Mouse (Mus musculus): ENCODE measurements around the gene Acer3. TPM values are rescaled to one million over a fixed set of nuclear protein-coding genes. Genes with fewer than 3 reads are reported as not detected.

Gene Acer3
- polyA plus RNA-seq, 1 experiment from 2014 or later = 24.6 TPM

DNA sequence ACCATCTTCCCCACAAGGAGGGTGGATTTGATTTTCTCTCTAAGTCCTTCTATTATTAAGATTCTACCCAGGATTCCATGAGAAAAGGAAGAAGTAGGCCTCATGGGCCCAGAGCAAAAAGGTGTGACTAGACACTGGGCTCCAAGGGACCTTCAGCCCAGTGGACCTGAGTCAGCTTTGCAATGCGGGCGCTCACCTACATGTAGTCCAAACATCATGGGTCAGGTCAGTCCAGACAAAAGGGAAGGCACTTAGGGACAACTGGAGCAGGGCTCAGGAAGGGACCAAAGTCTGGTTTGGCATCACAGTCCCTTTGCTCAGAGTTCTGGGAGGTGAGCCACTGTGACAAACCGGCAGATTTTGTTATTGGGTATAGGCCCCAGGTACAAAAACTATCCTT lies 30.5 kb upstream of the Acer3 start:
- H3K36me3 ChIP-seq = peaks cover 12% of the 10 kb centered on the region; the same call in 1 of the 2 replicates
- H3K4me1 ChIP-seq = peaks cover 23% of the 10 kb centered on the region; the same call in 1 of the 2 replicates
- no peak overlapping the region for H3K4me3 ChIP-seq
- H3K4me2 ChIP-seq = no peak overlapping the region
- no peak overlapping the region for H3K27ac ChIP-seq
- ATAC-seq = no peak
- no peaks in the 10 kb centered on the region for H3K9me3 ChIP-seq (replicated peaks)
- no peak overlapping the region for H3K9ac ChIP-seq
- H3K27me3 ChIP-seq (replicated peaks) = peaks cover 11% of the 10 kb centered on the region; the same call in 1 of the 2 replicates
- 85% methylated on average over 3 of the region's 3 CpGs for WGBS (ENCODE audit: insufficient replicate concordance)

DNA sequence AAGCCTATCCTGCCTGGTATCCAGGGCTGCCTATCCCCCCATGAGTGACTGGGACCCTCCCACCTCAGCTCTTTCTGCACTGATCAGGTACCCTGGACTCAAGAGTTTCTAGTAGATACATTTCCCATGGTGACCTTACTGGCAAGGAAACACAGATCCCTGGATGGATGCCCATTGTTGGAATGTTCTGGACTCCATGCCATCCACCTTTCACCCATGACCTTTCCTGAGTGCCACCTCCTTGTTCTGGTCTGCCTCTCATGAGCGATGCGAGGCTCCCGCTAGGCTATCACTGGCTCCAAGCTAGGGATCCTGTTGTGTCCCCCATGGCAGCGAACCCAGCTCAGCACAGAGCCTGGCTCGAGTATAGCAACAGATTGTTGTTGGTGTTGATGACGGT lies 28.8 kb upstream of the Acer3 start:
- no peak for ATAC-seq

DNA sequence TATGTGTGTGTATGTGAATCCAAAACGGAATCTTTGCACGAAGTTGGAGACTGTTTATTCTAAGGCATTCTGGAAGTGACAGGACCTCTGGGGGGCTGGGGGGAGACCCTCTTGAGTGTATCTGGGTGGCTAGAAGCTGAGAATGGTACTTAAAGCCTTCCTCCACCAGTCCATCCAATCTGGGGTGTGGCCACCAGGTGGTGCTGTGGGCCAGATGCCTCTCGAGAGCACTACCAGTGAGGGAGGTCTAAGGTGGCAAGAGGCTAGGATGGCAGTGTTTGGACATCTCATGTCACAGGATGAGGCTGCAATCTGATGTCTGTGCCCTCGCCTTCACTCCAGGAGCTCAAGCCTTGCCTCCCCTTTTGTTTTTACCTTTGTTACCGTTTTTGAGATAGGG lies 28.1 kb upstream of the Acer3 start:
- ATAC-seq = no peak
- no peak overlapping the region for H3K9ac ChIP-seq
- H3K27me3 ChIP-seq (replicated peaks) = peaks cover 33% of the 10 kb centered on the region
- no peak overlapping the region for H3K27ac ChIP-seq
- peaks cover 12% of the 10 kb centered on the region; the same call in 1 of the 2 replicates for H3K36me3 ChIP-seq
- H3K9me3 ChIP-seq (replicated peaks) = no peaks in the 10 kb centered on the region
- H3K4me2 ChIP-seq = no peak overlapping the region
- H3K4me1 ChIP-seq = 0 out of 2 replicates have a peak, but pooled peaks cover 3% of the 10 kb centered on the region
- WGBS (ENCODE audit: insufficient replicate concordance) = 12% methylated on average over 5 of the region's 5 CpGs
- H3K4me3 ChIP-seq = no peak overlapping the region

More for the DNA sequence above, 28.8 kb upstream of the Acer3 start:
- Histone ChIP-seq H3K36me3 (peaks cover 12% of the 10 kb centered on the region; the same call in 1 of the 2 replicates), H3K9me3 (replicated peaks) (no peaks in the 10 kb centered on the region), H3K4me3 (no peak overlapping the region), H3K27me3 (replicated peaks) (peaks cover 26% of the 10 kb centered on the region), H3K4me1 (peaks cover 10% of the 10 kb centered on the region; the same call in 1 of the 2 replicates), H3K9ac (no peak overlapping the region), H3K4me2 (no peak overlapping the region), H3K27ac (no peak overlapping the region)
- WGBS (ENCODE audit: insufficient replicate concordance) = 79% methylated on average over 6 of the region's 6 CpGs

DNA sequence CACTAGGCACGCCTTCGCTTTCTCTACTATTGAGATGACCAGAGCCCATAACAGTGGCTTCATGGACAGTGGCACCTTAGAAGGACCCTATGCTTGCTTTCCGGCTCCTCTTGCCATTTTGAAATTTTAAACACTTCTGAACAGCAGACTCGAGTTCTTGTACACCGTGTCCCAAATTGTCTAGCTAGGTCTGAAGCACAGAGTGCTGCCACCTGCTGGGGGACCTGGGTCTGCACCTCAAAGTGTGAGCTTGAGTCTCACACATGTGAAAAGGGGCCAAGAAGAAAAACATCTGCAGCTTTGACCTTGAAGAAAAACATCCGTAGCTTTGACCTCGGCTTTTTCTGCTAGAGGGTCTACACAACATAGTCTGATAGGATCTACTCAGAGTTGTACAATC lies 27.0 kb upstream of the Acer3 start:
- no peak overlapping the region for H3K9ac ChIP-seq
- 40% methylated on average over 7 of the region's 7 CpGs for WGBS (ENCODE audit: insufficient replicate concordance)
- peaks cover 40% of the 10 kb centered on the region for H3K27me3 ChIP-seq (replicated peaks)
- ATAC-seq = no peak
- H3K4me2 ChIP-seq = no peak overlapping the region
- H3K4me3 ChIP-seq = no peak overlapping the region
- peaks cover 12% of the 10 kb centered on the region; the same call in 1 of the 2 replicates for H3K36me3 ChIP-seq
- H3K4me1 ChIP-seq = peaks cover 1% of the 10 kb centered on the region; the same call in 1 of the 2 replicates
- H3K9me3 ChIP-seq (replicated peaks) = no peaks in the 10 kb centered on the region
- H3K27ac ChIP-seq = no peak overlapping the region

DNA sequence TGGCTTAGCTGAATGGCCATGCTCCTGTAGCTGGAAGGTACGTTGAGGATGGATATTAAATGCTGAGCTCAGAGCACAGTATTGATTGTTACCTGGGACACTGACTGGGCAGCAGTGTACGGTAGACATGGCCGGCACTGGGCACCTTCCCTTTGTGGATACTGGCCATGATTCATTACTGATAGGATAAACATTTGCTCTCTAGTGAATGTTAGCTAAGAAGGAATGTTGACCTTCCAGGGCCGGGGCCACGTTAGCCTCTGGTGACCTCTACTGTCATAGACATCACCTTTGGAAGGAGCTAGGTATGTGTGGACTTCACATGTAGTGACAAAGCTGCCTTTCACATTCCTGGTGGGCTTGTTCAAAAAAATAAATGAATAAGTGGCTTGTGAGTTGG lies 26.5 kb upstream of the Acer3 start:
- Histone ChIP-seq H3K27ac (no peak overlapping the region), H3K36me3 (peaks cover 12% of the 10 kb centered on the region; the same call in 1 of the 2 replicates), H3K9me3 (replicated peaks) (no peaks in the 10 kb centered on the region), H3K4me3 (no peak overlapping the region), H3K4me1 (peaks cover 7% of the 10 kb centered on the region), H3K9ac (no peak overlapping the region), H3K27me3 (replicated peaks) (peaks cover 46% of the 10 kb centered on the region), H3K4me2 (no peak overlapping the region)
- ATAC-seq = no peak; the same call in 1 of the 2 replicates
- 66% methylated on average over 5 of the region's 5 CpGs for WGBS (ENCODE audit: insufficient replicate concordance)

DNA sequence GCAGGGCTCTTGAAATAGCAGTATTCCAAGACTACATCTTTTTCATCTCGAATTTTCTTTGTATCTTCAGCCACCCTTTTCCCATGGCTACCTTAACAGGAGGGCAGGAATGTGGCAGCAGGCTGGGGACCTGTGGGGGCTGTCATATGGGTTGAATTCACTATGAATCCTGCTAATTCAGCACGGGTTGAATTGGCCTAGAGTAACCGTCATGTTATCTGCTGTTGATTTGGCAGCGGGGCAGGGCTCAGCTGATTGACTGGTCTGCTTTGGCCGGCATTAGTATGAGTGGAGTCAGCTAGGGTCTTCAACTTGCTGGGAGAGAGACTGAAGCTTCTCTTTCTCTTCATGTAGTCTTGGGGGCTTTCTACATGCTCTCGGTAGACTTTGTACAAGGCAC lies 24.0 kb upstream of the Acer3 start:
- WGBS (ENCODE audit: insufficient replicate concordance) = 39% methylated on average over 6 of the region's 6 CpGs
- Histone ChIP-seq H3K27ac (no peak overlapping the region), H3K4me2 (no peak overlapping the region), H3K27me3 (replicated peaks) (peaks cover 49% of the 10 kb centered on the region), H3K9me3 (replicated peaks) (no peaks in the 10 kb centered on the region), H3K36me3 (no peaks in the 10 kb centered on the region), H3K4me3 (no peak overlapping the region), H3K4me1 (peaks cover 31% of the 10 kb centered on the region), H3K9ac (no peak overlapping the region)
- ATAC-seq = no peak

DNA sequence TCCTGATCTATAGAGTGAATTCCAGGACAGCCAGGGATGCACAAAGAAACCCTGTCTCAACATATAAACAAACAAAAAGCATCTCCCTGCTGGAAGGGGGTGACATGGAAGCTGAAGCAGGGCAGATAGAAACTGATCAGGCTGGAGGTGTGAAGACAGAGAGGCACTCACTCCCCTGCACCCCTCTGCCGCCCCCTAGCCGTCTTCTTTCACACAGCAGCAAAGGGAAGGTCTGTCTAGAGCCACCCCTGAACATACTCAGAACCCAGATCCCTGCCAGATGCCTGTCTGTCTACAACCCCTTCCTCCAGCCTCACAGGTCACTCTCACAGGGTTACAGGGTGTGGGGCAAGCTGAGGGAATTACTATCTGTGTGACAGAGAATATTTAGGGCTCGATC lies 23.4 kb upstream of the Acer3 start:
- Histone ChIP-seq H3K27me3 (replicated peaks) (peaks cover 49% of the 10 kb centered on the region), H3K36me3 (no peaks in the 10 kb centered on the region), H3K27ac (no peak overlapping the region), H3K9ac (no peak overlapping the region), H3K4me3 (no peak overlapping the region), H3K4me2 (no peak overlapping the region), H3K4me1 (peaks cover 33% of the 10 kb centered on the region), H3K9me3 (replicated peaks) (no peaks in the 10 kb centered on the region)
- ATAC-seq = peak; percentile 49; the same call in 1 of the 2 replicates
- WGBS (ENCODE audit: insufficient replicate concordance) = 22% methylated on average over 3 of the region's 3 CpGs

DNA sequence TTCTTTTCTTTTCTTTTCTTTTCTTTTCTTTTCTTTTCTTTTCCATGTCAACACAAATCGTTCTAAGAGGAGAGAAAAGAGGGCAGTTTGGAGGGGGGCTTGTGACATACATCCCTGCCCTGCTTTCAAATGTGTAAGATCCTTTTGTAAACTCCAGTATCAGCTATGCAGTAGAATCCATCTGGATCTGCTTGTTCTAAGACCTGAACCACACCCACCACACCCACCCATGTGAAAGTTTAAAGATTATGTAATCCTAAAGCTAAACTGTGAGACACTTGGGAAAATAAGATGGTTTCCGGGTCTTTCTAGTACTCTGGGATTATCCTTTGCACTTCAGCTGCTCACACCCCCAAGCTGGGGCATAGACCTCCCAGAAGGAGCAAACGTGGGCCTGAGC lies 21.2 kb upstream of the Acer3 start:
- peak; percentile 57; the same call in 1 of the 2 replicates for ATAC-seq
- H3K4me1 ChIP-seq = peaks cover 33% of the 10 kb centered on the region
- no peak overlapping the region for H3K4me3 ChIP-seq
- H3K27ac ChIP-seq = no peak overlapping the region
- 18% methylated on average over 3 of the region's 3 CpGs for WGBS (ENCODE audit: insufficient replicate concordance)
- H3K27me3 ChIP-seq (replicated peaks) = peaks cover 44% of the 10 kb centered on the region
- H3K9ac ChIP-seq = no peak overlapping the region
- no peaks in the 10 kb centered on the region for H3K36me3 ChIP-seq
- H3K9me3 ChIP-seq (replicated peaks) = no peaks in the 10 kb centered on the region
- H3K4me2 ChIP-seq = peak overlapping the region; percentile 82

DNA sequence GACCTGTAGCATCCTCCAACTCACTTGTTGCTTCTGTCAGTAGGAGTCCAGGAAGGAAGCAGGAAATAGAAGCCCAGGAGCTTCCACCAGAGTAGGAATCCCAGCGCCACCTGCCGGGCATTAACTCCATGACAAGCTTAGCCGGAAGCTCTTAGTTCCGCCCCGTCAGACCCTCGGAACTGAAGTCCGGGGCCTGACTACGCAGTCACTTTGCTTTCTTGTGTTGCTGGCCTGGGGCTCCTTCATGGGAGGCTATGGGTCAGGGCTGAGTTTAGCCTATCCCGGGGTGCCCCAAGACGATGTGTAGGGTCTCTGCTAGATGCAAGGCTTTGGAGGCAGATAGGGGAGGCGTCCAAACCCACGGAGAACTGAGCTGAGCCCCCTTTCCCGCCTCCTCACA lies 20.5 kb upstream of the Acer3 start:
- Histone ChIP-seq H3K4me2 (peak overlapping the region; percentile 82), H3K9me3 (replicated peaks) (no peaks in the 10 kb centered on the region), H3K9ac (peak overlapping the region; percentile 69), H3K27me3 (replicated peaks) (peaks cover 38% of the 10 kb centered on the region), H3K4me3 (peak overlapping the region; percentile 55), H3K27ac (peak overlapping the region; percentile 7; the same call in 1 of the 2 replicates), H3K36me3 (no peaks in the 10 kb centered on the region), H3K4me1 (peaks cover 33% of the 10 kb centered on the region)
- WGBS (ENCODE audit: insufficient replicate concordance) = 4% methylated on average over 13 of the region's 13 CpGs
- peak; percentile 64 for ATAC-seq

DNA sequence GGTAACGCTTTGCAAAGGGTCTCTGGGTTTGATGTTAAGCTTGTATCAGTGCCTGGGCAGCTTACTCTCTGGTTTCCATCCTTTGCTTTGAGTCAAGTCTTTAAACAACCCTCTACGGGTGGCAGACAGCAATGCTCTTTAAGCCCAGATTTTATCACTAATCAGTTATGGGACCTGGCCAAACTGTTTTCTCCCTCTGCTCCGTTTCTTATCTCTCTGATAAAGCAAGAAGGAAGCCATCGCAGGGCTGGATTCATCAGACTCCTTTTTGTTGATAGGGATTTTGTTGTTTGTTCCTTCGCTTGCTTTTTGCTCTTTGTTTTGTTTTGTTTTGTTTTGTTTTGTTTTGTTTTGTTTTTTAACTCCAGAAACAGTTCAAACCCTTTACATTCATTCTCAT lies 19.3 kb upstream of the Acer3 start:
- no peak overlapping the region for H3K9ac ChIP-seq
- no peak for ATAC-seq
- H3K27me3 ChIP-seq (replicated peaks) = peaks cover 28% of the 10 kb centered on the region
- no peak overlapping the region for H3K4me2 ChIP-seq
- peaks cover 35% of the 10 kb centered on the region for H3K4me1 ChIP-seq
- no peak overlapping the region for H3K27ac ChIP-seq
- H3K9me3 ChIP-seq (replicated peaks) = no peaks in the 10 kb centered on the region
- no peak overlapping the region for H3K4me3 ChIP-seq
- 38% methylated on average over 5 of the region's 5 CpGs for WGBS (ENCODE audit: insufficient replicate concordance)
- H3K36me3 ChIP-seq = no peaks in the 10 kb centered on the region

DNA sequence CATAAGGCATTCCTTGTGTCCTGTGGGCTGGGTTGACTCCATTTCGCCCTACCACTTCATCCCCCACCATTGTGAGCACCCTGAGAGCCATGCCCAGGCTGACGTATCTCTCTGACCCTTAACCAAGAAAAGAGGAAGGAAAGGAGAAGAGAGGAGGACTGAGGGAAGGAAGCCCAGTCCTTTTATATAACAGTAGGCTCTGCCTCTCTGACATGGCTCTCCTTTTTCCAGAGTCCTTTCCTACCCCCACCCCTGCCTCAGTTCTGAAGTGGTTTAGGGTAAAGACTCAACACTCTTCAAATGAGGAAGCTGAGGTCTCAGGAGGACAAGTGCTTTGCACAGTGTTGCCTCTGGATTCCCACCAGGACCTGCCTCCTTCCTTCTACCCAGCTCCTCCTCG lies 13.0 kb upstream of the Acer3 start:
- Histone ChIP-seq H3K27ac (peak overlapping the region; percentile 16; the same call in 1 of the 2 replicates), H3K4me3 (no peak overlapping the region), H3K27me3 (replicated peaks) (no peaks in the 10 kb centered on the region), H3K4me1 (peaks cover 53% of the 10 kb centered on the region), H3K36me3 (no peaks in the 10 kb centered on the region), H3K9me3 (replicated peaks) (no peaks in the 10 kb centered on the region), H3K9ac (no peak overlapping the region), H3K4me2 (no peak overlapping the region)
- WGBS (ENCODE audit: insufficient replicate concordance) = 26% methylated on average over 3 of the region's 3 CpGs
- no peak for ATAC-seq

DNA sequence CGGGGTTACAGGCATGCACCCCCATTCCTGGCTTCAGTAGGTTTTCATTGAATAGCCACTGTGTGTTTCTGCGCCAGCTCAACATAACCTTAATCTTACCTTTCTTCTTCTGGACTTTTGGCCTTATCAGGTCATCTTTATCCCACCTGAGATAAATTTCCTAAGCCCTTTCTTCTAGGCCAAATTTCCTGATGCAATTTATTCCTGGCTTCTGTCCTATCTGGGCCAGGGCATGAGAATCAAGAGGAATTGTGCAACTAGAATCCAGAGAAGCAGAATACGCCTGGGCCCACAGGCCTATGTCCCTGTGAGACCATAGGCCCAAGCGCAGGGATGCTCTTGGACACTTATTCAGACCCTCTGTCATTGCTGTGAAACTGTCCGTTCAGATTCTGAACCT lies 12.5 kb upstream of the Acer3 start:
- peaks cover 58% of the 10 kb centered on the region for H3K4me1 ChIP-seq
- no peak overlapping the region for H3K9ac ChIP-seq
- WGBS (ENCODE audit: insufficient replicate concordance) = 79% methylated on average over 5 of the region's 5 CpGs
- no peaks in the 10 kb centered on the region for H3K9me3 ChIP-seq (replicated peaks)
- no peak for ATAC-seq
- no peak overlapping the region for H3K4me3 ChIP-seq
- H3K4me2 ChIP-seq = no peak overlapping the region
- no peaks in the 10 kb centered on the region for H3K36me3 ChIP-seq
- no peaks in the 10 kb centered on the region for H3K27me3 ChIP-seq (replicated peaks)
- H3K27ac ChIP-seq = no peak overlapping the region

Measured in liver, embryonic 12.5 days (tissue).